17 mouse cellular contexts compared by ENCODE assay signal in genomic region chr19:58451323-58451722, GRCm38 (mm10). TPM values are rescaled to one million over a fixed set of nuclear protein-coding genes. Genes with fewer than 3 reads are reported as not detected.
A peak's percentile ranks its signal among the peaks of the same experiment; 100 is the strongest.
DNase-seq lines count a peak whose midpoint lies in the region; ATAC-seq and TF ChIP-seq lines count a peak whose summit lies in the region.
"Had no signal": no experiment of that assay in that cellular context is flagged by ENCODE, and none has a peak within 500 bp of the region (broad histone marks: within the 10 kb centered on the region; RNA-seq: fewer than 3 reads in every experiment).

No protein-coding gene starts in this region.

- no peaks in the 10 kb centered on the region for H3K9me3 ChIP-seq in kidney, embryonic 16.5 days (ENCODE audit: low read length)
- H3K9me3 ChIP-seq in hindbrain, embryonic 16.5 days (ENCODE audit: control insufficient read depth, low read length): no peaks in the 10 kb centered on the region
- no peaks in the 10 kb centered on the region for H3K9me3 ChIP-seq in neural tube, embryonic 15.5 days (replicated peaks)
- no peaks in the 10 kb centered on the region for H3K9me3 ChIP-seq in heart, embryonic 12.5 days (replicated peaks)
- H3K9me3 ChIP-seq: heart, embryonic 15.5 days had no signal

- ATAC-seq in kidney, embryonic 16.5 days (ENCODE audit: low FRiP score, low TSS enrichment): no peak
- no peak for ATAC-seq in hindbrain, embryonic 16.5 days
- ATAC-seq in neural tube, embryonic 15.5 days (ENCODE audit: low FRiP score): no peak
- no peak for ATAC-seq in inflammation-experienced regulatory T-cells, adult 6 months
- ATAC-seq in heart, embryonic 12.5 days (ENCODE audit: insufficient number of reproducible peaks, low FRiP score): no peak
- no peak for ATAC-seq in activated CD4-positive, CD25-positive, alpha-beta regulatory T cell, adult 4 months
- ATAC-seq: forebrain, embryonic 16.5 days; lung, postnatal 0 days had no signal

- peaks cover 45% of the 10 kb centered on the region for H3K4me1 ChIP-seq in kidney, embryonic 16.5 days (ENCODE audit: insufficient read depth, low read length)
- peaks cover 16% of the 10 kb centered on the region for H3K4me1 ChIP-seq in hindbrain, embryonic 16.5 days (ENCODE audit: control insufficient read depth, insufficient read depth, low read depth, low read length)
- H3K4me1 ChIP-seq in neural tube, embryonic 15.5 days: peaks cover 71% of the 10 kb centered on the region
- H3K4me1 ChIP-seq in heart, embryonic 12.5 days (replicated peaks): peaks cover 27% of the 10 kb centered on the region

- WGBS in kidney, embryonic 16.5 days: 46% methylated on average over 6 of the region's 6 CpGs
- WGBS in hindbrain, embryonic 16.5 days: 57% methylated on average over 6 of the region's 6 CpGs
- 50% methylated on average over 6 of the region's 6 CpGs for WGBS in neural tube, embryonic 15.5 days
- 41% methylated on average over 6 of the region's 6 CpGs for WGBS in heart, embryonic 12.5 days

- DNase-seq in kidney, postnatal 10 days: no peak
- peak; percentile 23 for DNase-seq in brain, embryonic 14.5 days (ENCODE audit: low read depth)
- DNase-seq: adrenal gland, postnatal 14 days; cerebellum, adult 11 months; gastrocnemius, postnatal 14 days; kidney, adult 9 months; right cerebral cortex, adult 18-20 months; thymus, postnatal 36 days had no signal

- peaks cover 8% of the 10 kb centered on the region; the same call in 1 of the 2 replicates for H3K27me3 ChIP-seq in kidney, embryonic 16.5 days (ENCODE audit: insufficient read depth, low read length)
- H3K27me3 ChIP-seq in hindbrain, embryonic 16.5 days (replicated peaks; ENCODE audit: control insufficient read depth, insufficient read depth, low read length): peaks cover 5% of the 10 kb centered on the region
- no peaks in the 10 kb centered on the region for H3K27me3 ChIP-seq in neural tube, embryonic 15.5 days (replicated peaks)
- peaks cover 34% of the 10 kb centered on the region for H3K27me3 ChIP-seq in heart, embryonic 12.5 days (replicated peaks)

- peak overlapping the region; percentile 15 for H3K4me3 ChIP-seq in kidney, embryonic 16.5 days (ENCODE audit: low read length)
- peak overlapping the region; percentile 12; the same call in 1 of the 2 replicates for H3K4me3 ChIP-seq in hindbrain, embryonic 16.5 days (ENCODE audit: low read length)
- peak overlapping the region; percentile 53 for H3K4me3 ChIP-seq in neural tube, embryonic 15.5 days (replicated peaks)
- no peak overlapping the region for H3K4me3 ChIP-seq in heart, embryonic 12.5 days
- H3K4me3 ChIP-seq: heart, embryonic 15.5 days had no signal

- H3K4me2 ChIP-seq in kidney, embryonic 16.5 days (replicated peaks; ENCODE audit: low read depth, low read length): peak overlapping the region; percentile 99
- H3K4me2 ChIP-seq in hindbrain, embryonic 16.5 days (ENCODE audit: low read length): peak overlapping the region; percentile 76
- peak overlapping the region; percentile 82 for H3K4me2 ChIP-seq in neural tube, embryonic 15.5 days
- no peak overlapping the region for H3K4me2 ChIP-seq in heart, embryonic 12.5 days
- H3K4me2 ChIP-seq: heart, embryonic 15.5 days had no signal

- no peak for TF ChIP-seq CTCF in brain, embryonic 14.5 days (IDR thresholded peaks at IDR 0.05; ENCODE audit: borderline replicate concordance, extremely low read depth, insufficient read depth, insufficient read length)

- no peak overlapping the region for H3K9ac ChIP-seq in kidney, embryonic 16.5 days (replicated peaks; ENCODE audit: low read length)
- no peak overlapping the region for H3K9ac ChIP-seq in hindbrain, embryonic 16.5 days (ENCODE audit: low read depth, low read length)
- H3K9ac ChIP-seq in neural tube, embryonic 15.5 days (replicated peaks): peak overlapping the region; percentile 34; the same call in 1 of the 2 replicates
- no peak overlapping the region for H3K9ac ChIP-seq in heart, embryonic 12.5 days
- H3K9ac ChIP-seq: heart, embryonic 15.5 days had no signal

- no peak overlapping the region for H3K27ac ChIP-seq in kidney, embryonic 16.5 days (ENCODE audit: low read length)
- no peak overlapping the region for H3K27ac ChIP-seq in hindbrain, embryonic 16.5 days (ENCODE audit: low read depth, low read length)
- 0 out of 2 replicates have a peak overlapping the region, but pooled peaks have one; percentile 46 for H3K27ac ChIP-seq in neural tube, embryonic 15.5 days (replicated peaks)
- no peak overlapping the region for H3K27ac ChIP-seq in heart, embryonic 12.5 days (ENCODE audit: poor library complexity, severe bottlenecking)
- H3K27ac ChIP-seq: heart, embryonic 15.5 days had no signal

- no peak for TF ChIP-seq POLR2A in brain, embryonic 14.5 days (IDR thresholded peaks at IDR 0.05; ENCODE audit: borderline replicate concordance, extremely low read depth, insufficient read depth, insufficient read length, poor library complexity, severe bottlenecking)

- H3K36me3 ChIP-seq in kidney, embryonic 16.5 days (ENCODE audit: insufficient read depth, low read length): no peaks in the 10 kb centered on the region
- H3K36me3 ChIP-seq in hindbrain, embryonic 16.5 days (ENCODE audit: control insufficient read depth, insufficient read depth, low read length): no peaks in the 10 kb centered on the region
- no peaks in the 10 kb centered on the region for H3K36me3 ChIP-seq in neural tube, embryonic 15.5 days
- no peaks in the 10 kb centered on the region for H3K36me3 ChIP-seq in heart, embryonic 12.5 days
- H3K36me3 ChIP-seq: heart, embryonic 15.5 days had no signal

RNA-seq across cellular contexts. Expression of gene Gfra1, which starts 4.4 kb away (rescaled TPM):
- 66.9 and 75.0 TPM in 2 replicates for polyA plus RNA-seq in kidney, embryonic 16.5 days (2015; fragmentation: Nextera tagmentation; extraction: Ambion mirVana)
- 19.6 and 44.8 TPM in 2 replicates for polyA plus RNA-seq in brain, embryonic 14.5 days (2012; rRNA removed)
- 38.6 and 47.3 TPM in 2 replicates for polyA plus RNA-seq in hindbrain, embryonic 16.5 days (2015; fragmentation: Nextera tagmentation; extraction: Ambion mirVana)
- 65.1 and 70.0 TPM in 2 replicates for polyA plus RNA-seq in neural tube, embryonic 15.5 days (2015; fragmentation: Nextera tagmentation; extraction: Ambion mirVana)
- polyA plus RNA-seq in inflammation-experienced regulatory T-cells, adult 6 months (2017; shearing (Covaris generic)): 1 to 10 TPM in 1 of 3 experiments, under 1 TPM in 2; 0.15 to 1.8 (median 0.63) TPM
- polyA plus RNA-seq in heart, embryonic 12.5 days (2016; fragmentation: Nextera tagmentation; extraction: Ambion mirVana): 6.1 and 6.4 TPM in 2 replicates
- polyA plus RNA-seq in activated CD4-positive, CD25-positive, alpha-beta regulatory T cell, adult 4 months (2017; shearing (Covaris generic)): under 1 TPM; 0.22 to 0.44 TPM
